Mouse (Mus musculus) layer of hippocampus, adult 6 months (tissue): Measurements from ENCODE around the gene Emx2. TPM values are rescaled to one million over a fixed set of nuclear protein-coding genes. Genes with fewer than 3 reads are reported as not detected.

ENCODE experiments used
- long read RNA-seq, 2 experiments: library from polyadenylated mRNA; unstranded; transcript quantifications; one replicate each; pipeline ENCODE4 v2.0.0; 2019 to 2020
- polyA plus RNA-seq: library from polyadenylated mRNA; unstranded; fragments of <200 nt; fragmentation: Nextera tagmentation; gene quantifications from 2 replicates; pipeline ENCODE4 v1.2.3, GENCODE M21; 2021

The Emx2 gene
- polyA plus RNA-seq = 4.5 and 5.1 TPM in 2 replicates
- long read RNA-seq, experiment 1, partial matches to known transcripts = 1 of 5 reads
- long read RNA-seq, experiment 1, other reads (novel, unspliced or antisense) = 1 of 5 reads
- long read RNA-seq, experiment 2, transcript Emx2-201 (3 exons, 2,916 nt) = major isoform, 10 of 11 reads
- long read RNA-seq, experiment 2, partial matches to known transcripts = 0 of 11 reads
- long read RNA-seq, experiment 2, other reads (novel, unspliced or antisense) = 0 of 11 reads

GRCm38 (mm10) chr19:59457951-59458742, at the start of gene Emx2:
TSS of gene Emx2 (plus strand) at chr19:59458372.

Other genes starting within 250 kb of the Emx2 start
- not detected in 2 replicates for gene Kcnk18, start 239.2 kb upstream of the Emx2 start, polyA plus RNA-seq
- gene Slc18a2, start 197.5 kb upstream of the Emx2 start, polyA plus RNA-seq = 2.9 and 6.4 TPM in 2 replicates
- gene Rps12-ps3, start 136.1 kb upstream of the Emx2 start, polyA plus RNA-seq = 12.8 and 13.8 TPM in 2 replicates
- 4.6 TPM in 2 replicates for gene Pdzd8, start 112.6 kb upstream of the Emx2 start, polyA plus RNA-seq